Mouse (Mus musculus) urinary bladder, postnatal 36 days (tissue): ENCODE measurements around the gene Dph6.
"Not testable (repeated sequence)": the region's sequence is repeated elsewhere in the genome, so short reads cannot be mapped to it uniquely, and the experiment has no call there.

Source experiments
- DNase-seq, 2 experiments: peaks; one replicate each; pipeline ENCODE4 v3.0.0; 2022; ENCODE audit warnings: low spot score in 2 of 2, mixed read lengths in 1 of 2

Gene Dph6

GRCm38 (mm10) chr2:114654365-114655239 lies at the start of gene Dph6:
Gene Dph6 (minus strand): TSS chr2:114654964.
- DNase-seq, result peak; percentile 80 to 85

GRCm38 (mm10) chr2:114700966-114701685 lies 46.4 kb upstream of the Dph6 start:
- no peak for DNase-seq

- no peak for DNase-seq
Measured at GRCm38 (mm10) chr2:114691607-114692006, 36.8 kb upstream of the Dph6 start.

DNA sequence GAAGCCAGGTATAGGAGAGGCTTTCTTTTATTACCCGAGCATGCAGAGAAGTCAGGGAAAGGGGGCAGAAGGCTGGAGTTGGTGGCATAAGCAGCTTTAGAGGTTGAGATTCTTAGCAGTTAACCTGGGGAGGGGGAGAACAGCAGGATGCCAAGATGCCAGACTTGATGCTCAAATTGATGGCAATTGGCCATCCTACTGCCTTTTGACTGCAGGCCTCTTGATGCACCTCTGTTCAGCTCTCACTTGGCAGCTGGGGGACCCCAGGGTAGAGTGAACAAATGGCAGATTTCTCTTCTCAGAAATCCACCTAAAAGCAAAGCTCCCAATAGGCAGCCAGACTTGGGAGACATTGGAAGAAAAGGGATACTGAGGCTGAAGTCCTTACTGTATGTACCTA lies 32.7 kb upstream of the Dph6 start:
- no peak for DNase-seq

- DNase-seq, result no peak
Measured at GRCm38 (mm10) chr2:114687081-114687480, 32.3 kb upstream of the Dph6 start.

DNA sequence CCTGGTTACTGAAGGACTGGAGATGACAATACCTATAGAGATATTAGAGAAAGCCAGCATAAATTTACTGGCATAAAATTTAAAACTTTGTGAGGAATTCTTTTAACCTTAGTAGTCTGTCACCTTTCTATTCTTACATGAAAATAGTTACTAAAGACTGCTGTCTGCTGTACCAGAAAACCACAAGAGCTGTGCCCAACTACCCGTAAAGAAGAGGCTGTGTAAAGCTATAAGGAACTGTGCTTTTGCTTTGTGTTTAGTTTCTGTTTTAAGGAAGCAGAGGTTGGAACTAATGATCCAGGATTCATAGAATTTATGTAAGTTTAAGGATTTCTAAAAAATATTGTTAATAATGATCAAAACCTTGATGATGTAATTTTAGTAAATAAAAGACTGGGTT lies 19.1 kb upstream of the Dph6 start:
- DNase-seq, result no peak

- no peak for DNase-seq
Measured at GRCm38 (mm10) chr2:114670983-114671382, 16.2 kb upstream of the Dph6 start.

- no peak for DNase-seq
Measured at GRCm38 (mm10) chr2:114658954-114659353, 4.2 kb upstream of the Dph6 start.

GRCm38 (mm10) chr2:114646240-114646639 lies 8.5 kb downstream of the Dph6 start:
- DNase-seq, result no peak

DNA sequence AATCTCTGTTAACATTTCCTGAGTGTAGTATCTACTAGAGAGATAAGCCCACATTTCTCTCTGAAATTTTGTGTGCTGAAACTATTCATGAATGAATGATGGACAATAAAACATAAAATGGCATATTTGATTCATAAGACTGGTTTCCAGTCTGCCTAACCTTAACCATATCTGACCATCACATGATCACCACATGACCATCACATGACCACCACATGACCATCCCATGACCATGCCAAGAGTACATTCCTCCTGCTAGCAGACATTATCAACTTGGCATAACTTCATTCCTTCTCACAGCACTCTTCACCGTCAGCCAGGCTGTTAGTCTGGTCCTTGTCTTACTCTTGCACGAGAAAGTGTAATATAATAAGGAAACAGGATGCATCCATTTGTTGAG lies 10.9 kb downstream of the Dph6 start:
- no peak for DNase-seq

GRCm38 (mm10) chr2:114624683-114625082 lies 30.1 kb downstream of the Dph6 start:
- no peak for DNase-seq

DNA sequence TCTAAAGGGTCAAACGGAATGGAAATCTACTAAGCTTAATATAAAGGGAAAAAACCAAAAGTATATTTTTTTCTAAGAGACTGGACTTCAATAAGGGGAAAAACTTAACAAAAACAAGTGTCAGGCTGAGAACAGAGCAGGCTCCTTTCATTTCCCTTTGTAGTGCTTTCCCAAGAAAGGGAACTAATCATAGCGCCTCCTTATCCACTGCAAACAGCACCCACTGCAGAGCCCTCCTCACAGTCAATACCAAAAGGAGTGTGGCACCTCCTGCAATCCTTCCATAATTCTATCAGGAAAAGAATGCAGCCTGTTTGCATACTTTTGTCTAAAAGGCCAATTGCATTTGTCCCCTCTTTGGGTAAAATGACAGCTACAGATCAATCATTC lies 32.2 kb downstream of the Dph6 start:
- no peak for DNase-seq

- no peak for DNase-seq
Measured at GRCm38 (mm10) chr2:114621781-114622549, 32.8 kb downstream of the Dph6 start.

- no peak for DNase-seq
Measured at GRCm38 (mm10) chr2:114611576-114611975, 43.2 kb downstream of the Dph6 start.

DNA sequence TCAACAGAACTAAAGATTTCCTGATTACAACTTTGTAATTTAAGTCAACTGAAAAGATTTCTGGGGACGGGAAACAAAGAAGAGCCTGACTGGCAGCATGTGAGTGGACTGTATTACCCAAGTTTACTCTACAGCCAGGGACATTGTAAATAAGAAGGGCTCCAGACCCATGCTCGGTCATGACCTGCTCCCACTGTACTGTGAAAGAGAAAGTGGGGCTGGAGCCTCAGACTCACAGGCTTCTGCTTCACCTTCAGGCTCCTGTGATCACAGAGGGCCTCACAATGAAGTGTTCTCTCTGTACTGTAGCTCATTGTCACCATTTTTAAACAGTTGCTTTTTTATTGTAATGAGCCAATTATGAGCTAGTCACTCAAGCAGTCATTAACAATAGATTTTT lies 44.7 kb downstream of the Dph6 start:
- no peak for DNase-seq

GRCm38 (mm10) chr2:114605202-114605601 lies 49.6 kb downstream of the Dph6 start:
- DNase-seq, result not testable (repeated sequence)

DNA sequence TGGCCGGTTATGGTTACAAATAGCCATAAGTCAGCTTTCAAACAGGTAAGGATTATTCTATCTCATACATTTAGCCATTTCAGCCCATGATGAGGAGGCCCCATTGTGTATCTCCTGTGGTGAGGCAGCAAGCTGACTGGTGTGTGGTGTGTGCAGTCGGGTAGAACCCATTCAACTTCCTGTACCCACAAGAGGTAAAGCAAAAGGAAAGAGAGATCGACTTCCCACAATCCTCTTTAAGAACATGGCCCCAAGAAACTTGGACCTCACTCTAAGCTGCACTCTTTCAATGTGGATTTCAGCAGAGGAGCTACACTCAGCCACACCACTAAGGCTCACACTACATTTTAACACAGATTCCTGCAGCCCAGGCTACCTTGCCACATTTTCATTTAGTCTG lies 53.6 kb downstream of the Dph6 start:
- DNase-seq, result no peak

GRCm38 (mm10) chr2:114599793-114600192 lies 55.0 kb downstream of the Dph6 start:
- no peak for DNase-seq

DNA sequence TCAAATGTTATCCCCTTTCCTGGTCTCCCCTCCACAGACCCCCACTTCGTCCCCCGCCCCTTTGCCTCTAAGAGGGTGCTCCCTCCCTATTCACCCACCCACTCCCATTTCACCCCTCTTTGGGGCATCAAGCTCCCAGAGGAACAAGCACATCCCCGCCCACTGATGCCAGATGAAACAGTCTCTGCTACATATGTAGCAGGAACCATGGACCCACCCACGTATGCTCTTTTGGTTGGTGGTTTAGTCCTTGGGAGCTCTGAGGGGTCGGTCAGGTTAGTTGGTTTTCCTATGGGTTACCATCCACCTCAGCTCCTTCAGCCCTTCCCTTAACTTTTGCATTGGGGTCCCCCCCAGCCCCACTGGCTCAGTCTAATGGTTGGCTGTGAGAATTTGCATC lies 61.4 kb downstream of the Dph6 start:
- DNase-seq, result no peak

DNA sequence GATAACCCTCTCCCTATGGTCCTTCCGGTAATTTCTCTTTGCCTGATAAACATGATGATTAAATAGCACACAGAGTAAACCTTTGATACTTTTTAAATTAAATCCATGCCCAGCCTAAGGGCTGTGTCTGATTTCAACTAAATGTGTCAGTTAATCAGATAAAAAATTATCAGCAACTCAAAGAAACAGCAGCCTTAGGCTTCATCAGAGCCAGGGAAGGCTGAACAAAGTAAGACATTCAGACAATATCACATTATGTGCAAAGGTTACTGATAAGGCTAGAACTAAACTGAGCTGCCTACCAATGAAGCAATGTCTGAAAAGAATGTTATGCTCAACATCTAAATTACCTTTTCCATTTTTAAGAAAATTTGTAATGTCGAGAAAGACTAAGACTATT lies 74.0 kb downstream of the Dph6 start:
- DNase-seq, result no peak

DNA sequence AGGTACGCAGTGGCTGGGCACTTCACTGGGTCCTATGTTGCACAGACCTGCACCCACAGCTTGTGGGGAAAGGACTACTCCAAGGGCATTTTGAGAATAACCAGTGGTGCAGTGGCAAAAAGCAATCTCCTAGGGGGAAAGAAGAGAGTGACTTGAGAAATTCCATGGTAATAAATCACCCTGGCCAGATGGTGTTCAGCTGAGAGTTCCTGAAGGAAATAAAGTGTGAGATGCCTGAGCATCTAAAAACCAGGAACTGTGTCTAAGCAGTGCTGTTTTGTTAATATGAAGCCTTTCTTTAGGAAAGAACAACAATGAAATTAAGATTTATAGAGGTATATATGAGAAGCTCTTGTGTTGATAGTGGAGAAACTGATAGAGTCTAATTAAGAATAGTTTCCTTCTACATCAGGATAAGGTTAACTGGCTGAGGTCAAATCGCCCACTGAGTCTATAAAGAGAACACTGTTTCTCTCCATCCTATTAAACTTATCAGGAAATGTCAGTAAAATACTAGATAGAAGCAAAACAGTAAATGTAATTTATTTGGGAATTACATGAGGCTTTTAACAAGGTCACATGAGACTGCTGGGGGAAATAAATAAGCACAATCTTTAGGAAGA lies 111.7 kb downstream of the Dph6 start:
- no peak for DNase-seq

GRCm38 (mm10) chr2:114542325-114542724 lies 112.4 kb downstream of the Dph6 start:
- no peak for DNase-seq
